Comparison of ENCODE assay signal across 8 mouse cellular contexts in the genomic region with DNA sequence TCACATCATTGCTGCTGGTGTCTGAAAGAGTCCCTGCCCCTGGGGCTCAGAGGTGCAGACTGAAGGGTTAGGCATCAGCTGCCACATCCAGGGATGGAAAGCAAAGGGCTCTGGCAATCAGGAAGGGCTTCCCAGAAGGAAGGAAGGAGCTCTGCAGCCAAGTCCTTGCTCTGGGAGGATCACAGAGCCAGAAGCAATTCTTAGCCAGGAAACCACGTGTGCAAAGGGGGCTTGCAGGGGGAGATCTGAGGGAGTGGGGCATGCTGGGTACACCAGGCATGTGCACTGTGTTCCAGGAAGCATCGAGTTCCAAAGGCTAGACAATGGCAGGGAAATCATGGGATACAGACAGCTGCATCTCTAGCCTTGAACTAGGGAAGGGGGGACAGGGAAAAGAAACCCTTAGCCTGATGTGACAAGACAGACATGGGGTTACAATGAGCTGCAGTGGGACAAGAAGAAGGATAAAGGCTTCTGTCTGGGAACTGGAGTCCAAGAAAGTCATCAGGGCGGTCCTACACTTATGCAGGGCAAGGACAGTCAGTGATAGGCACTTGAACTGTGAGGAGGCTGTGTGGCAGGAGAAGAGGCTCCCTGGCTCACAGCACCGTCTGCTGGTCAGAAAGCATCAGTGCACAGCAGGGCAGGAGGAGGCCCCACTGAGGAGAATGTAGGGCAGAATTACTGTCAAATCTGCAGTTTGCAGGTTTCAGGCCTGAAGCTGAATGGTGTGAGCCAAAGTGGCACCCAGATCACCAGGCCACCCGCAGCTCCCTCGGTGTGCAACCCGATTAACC. TPM values are rescaled to one million over a fixed set of nuclear protein-coding genes. Genes with fewer than 3 reads are reported as not detected.
DNase-seq lines count a peak whose midpoint lies in the region; TF ChIP-seq lines count a peak whose summit lies in the region.
"Not testable (repeated sequence)": the region's sequence is repeated elsewhere in the genome, so short reads cannot be mapped to it uniquely, and the experiment has no call there.

No protein-coding gene starts in this region.

- TF ChIP-seq CTCF in left cerebral cortex, adult 2 months (IDR thresholded peaks at IDR 0.05) = peak; percentile 97

- H3K27ac ChIP-seq in left cerebral cortex, adult 2 months = not testable (repeated sequence)

- H3K4me3 ChIP-seq in left cerebral cortex, adult 2 months = not testable (repeated sequence)

- intact Hi-C loops in left cerebral cortex, adult 2 months (cut with DNase I) = loop anchor here (1.0 to 5.0 kb wide), 3 partner anchors 43 to 163 kb away; no protein-coding TSS in a partner anchor

- DNase-seq in adipocyte (ENCODE audit: low spot score) = peak; percentile 67
- peak; percentile 53 to 59 for DNase-seq in cerebellum, postnatal 36 days
- peak; percentile 15 to 37 for DNase-seq in gastrocnemius, adult 8-10 months (ENCODE audit: low spot score in 2 of 2)
- peak; percentile 55 for DNase-seq in induced T-regulatory cell, adult 2 months (ENCODE audit: low read depth)
- DNase-seq in left cerebral cortex, adult 2 months (ENCODE audit: extremely low spot score in 1 of 2, low spot score in 2 of 2) = peak; percentile 52 to 68
- DNase-seq in lung, postnatal 25 days (ENCODE audit: low spot score) = peak; percentile 57
- peak; percentile 53 to 72 for DNase-seq in right cerebral cortex, postnatal 10 days (ENCODE audit: low spot score in 2 of 2)
- peak; percentile 33 to 67 for DNase-seq in urinary bladder, postnatal 36 days (ENCODE audit: low spot score in 2 of 2)

RNA-seq across cellular contexts. Expression of a gene that starts 14.3 kb away (rescaled TPM):
- under 1 TPM; 0.41 to 0.99 (median 0.81) TPM for total RNA-seq in gastrocnemius, adult 8-10 months (2022)
- total RNA-seq in left cerebral cortex, adult 2 months (2021) = 1 to 10 TPM; 1.9 to 2.3 TPM

RNA-seq across cellular contexts. Expression of a gene that starts 34.3 kb away (rescaled TPM):
- total RNA-seq in gastrocnemius, adult 8-10 months (2022) = under 1 TPM; 0.39 to 0.56 (median 0.43) TPM
- total RNA-seq in left cerebral cortex, adult 2 months (2021) = under 1 TPM; 0.41 to 0.54 TPM

RNA-seq across cellular contexts. Expression of a gene that starts 55.9 kb away (rescaled TPM):
- total RNA-seq in gastrocnemius, adult 8-10 months (2022) = not detected
- total RNA-seq in left cerebral cortex, adult 2 months (2021) = not detected
